In the genomic region with DNA sequence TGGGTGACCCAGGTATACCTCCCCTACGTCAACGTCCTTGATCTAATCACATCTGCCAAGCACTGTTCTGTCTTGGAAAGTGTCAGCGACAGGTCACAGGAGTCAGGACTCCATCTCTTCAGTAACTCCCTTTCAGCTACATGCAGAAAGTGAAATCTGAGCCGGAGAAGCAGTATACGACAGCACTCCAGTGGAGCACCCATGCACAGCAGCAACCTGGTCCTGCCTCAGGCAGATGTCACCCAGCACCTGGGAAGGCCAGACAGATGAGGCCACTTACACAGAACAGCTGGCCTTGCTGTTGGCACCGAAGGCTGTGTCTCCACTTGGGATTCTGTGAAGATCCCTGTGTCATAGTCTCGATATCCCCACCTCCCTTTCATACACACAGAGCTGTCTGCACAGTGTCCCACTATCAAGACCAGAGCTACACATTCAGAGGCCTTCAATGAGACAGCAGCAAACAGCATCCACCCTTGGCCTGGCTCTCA, we compare ENCODE assay signal across 22 mouse cellular contexts.
DNase-seq lines count a peak whose midpoint lies in the region; ATAC-seq and TF ChIP-seq lines count a peak whose summit lies in the region.
"Had no signal": no experiment of that assay in that cellular context is flagged by ENCODE, and none has a peak within 500 bp of the region (broad histone marks: within the 10 kb centered on the region; RNA-seq: fewer than 3 reads in every experiment).

No protein-coding gene starts in this region.

- H3K4me2 ChIP-seq in heart, postnatal 0 days (ENCODE audit: low read depth, low read length): no peak overlapping the region
- H3K4me2 ChIP-seq in myocyte (ENCODE audit: low read depth): peak overlapping the region; percentile 10
- H3K4me2 ChIP-seq: embryonic facial prominence, embryonic 12.5 days; embryonic facial prominence, embryonic 15.5 days; forebrain, embryonic 12.5 days; forebrain, embryonic 15.5 days; heart, embryonic 13.5 days; hindbrain, embryonic 12.5 days; hindbrain, embryonic 15.5 days had no signal

- ATAC-seq in heart, postnatal 0 days (ENCODE audit: insufficient read depth, low read depth): no peak
- ATAC-seq: activated CD4-positive, CD25-positive, alpha-beta regulatory T cell, adult 4 months; forebrain, embryonic 15.5 days; intestine, postnatal 0 days had no signal

- no peak for TF ChIP-seq POLR2A in myocyte (IDR thresholded peaks at IDR 0.05; ENCODE audit: insufficient read length, low read depth)

- peaks cover 57% of the 10 kb centered on the region for H3K4me1 ChIP-seq in heart, postnatal 0 days (ENCODE audit: control insufficient read depth, insufficient read depth)
- H3K4me1 ChIP-seq: forebrain, embryonic 12.5 days had no signal

- TF ChIP-seq CTCF in gastrocnemius, adult 2 months (IDR thresholded peaks at IDR 0.05): no peak
- TF ChIP-seq CTCF in heart, postnatal 0 days (IDR thresholded peaks at IDR 0.05; ENCODE audit: low read depth): no peak

- DNase-seq in gastrocnemius, adult 2 months: peak; percentile 36
- no peak for DNase-seq in gastrocnemius, postnatal 25 days
- no peak for DNase-seq in heart, postnatal 0 days (ENCODE audit: low spot score)
- no peak for DNase-seq in heart, postnatal 25 days (ENCODE audit: low spot score)
- DNase-seq in 3T3-L1 (ENCODE audit: low read depth, low spot score): peak; percentile 7
- DNase-seq: adrenal gland, adult 8-10 months; adrenal gland, postnatal 25 days; cerebellum, adult 18-20 months; cerebellum, adult 9-10 months; cerebellum, postnatal 14 days; gastrocnemius, postnatal 14 days; kidney, adult 8-10 months had no signal

- 60% methylated on average over 7 of the region's 7 CpGs for WGBS in heart, postnatal 0 days

- intact Hi-C loops in gastrocnemius, adult 2 months (cut with DNase I): loop anchor here (1.0 to 5.0 kb wide), 3 partner anchors 22 to 69 kb away; a partner anchor contains a TSS
- intact Hi-C loops in heart, postnatal 25 days (cut with DNase I): loop anchor here (2.0 to 5.0 kb wide), 4 partner anchors 40 to 97 kb away; a partner anchor contains a TSS

- no peaks in the 10 kb centered on the region for H3K27me3 ChIP-seq in heart, postnatal 0 days (ENCODE audit: control insufficient read depth, insufficient read depth, low read length)
- H3K27me3 ChIP-seq in myocyte (ENCODE audit: control insufficient read depth, insufficient read depth, insufficient read length): no peaks in the 10 kb centered on the region
- H3K27me3 ChIP-seq: embryonic facial prominence, embryonic 12.5 days; embryonic facial prominence, embryonic 15.5 days; forebrain, embryonic 12.5 days; forebrain, embryonic 15.5 days; heart, embryonic 13.5 days; hindbrain, embryonic 12.5 days; hindbrain, embryonic 15.5 days had no signal

- no peak overlapping the region for H3K4me3 ChIP-seq in gastrocnemius, adult 2 months
- H3K4me3 ChIP-seq in heart, postnatal 0 days (ENCODE audit: low read depth, low read length): no peak overlapping the region
- no peak overlapping the region for H3K4me3 ChIP-seq in myocyte
- H3K4me3 ChIP-seq: embryonic facial prominence, embryonic 12.5 days; embryonic facial prominence, embryonic 15.5 days; forebrain, embryonic 12.5 days; forebrain, embryonic 15.5 days; heart, embryonic 13.5 days; hindbrain, embryonic 12.5 days; hindbrain, embryonic 15.5 days had no signal

- H3K79me2 ChIP-seq in myocyte (ENCODE audit: control insufficient read depth, insufficient read depth): no peaks in the 10 kb centered on the region

- H3K9me3 ChIP-seq in heart, postnatal 0 days (replicated peaks; ENCODE audit: control insufficient read depth, low read length): no peaks in the 10 kb centered on the region
- H3K9me3 ChIP-seq: embryonic facial prominence, embryonic 12.5 days; embryonic facial prominence, embryonic 15.5 days; forebrain, embryonic 12.5 days; forebrain, embryonic 15.5 days; heart, embryonic 13.5 days; hindbrain, embryonic 12.5 days; hindbrain, embryonic 15.5 days had no signal

- peak overlapping the region; percentile 83 for H3K27ac ChIP-seq in gastrocnemius, adult 2 months
- H3K27ac ChIP-seq in heart, postnatal 0 days (ENCODE audit: low read depth): peak overlapping the region; percentile 43; the same call in 1 of the 2 replicates
- H3K27ac ChIP-seq: embryonic facial prominence, embryonic 12.5 days; embryonic facial prominence, embryonic 15.5 days; forebrain, embryonic 12.5 days; forebrain, embryonic 15.5 days; heart, embryonic 13.5 days; hindbrain, embryonic 12.5 days; hindbrain, embryonic 15.5 days had no signal

- no peak overlapping the region for H3ac ChIP-seq in myocyte (ENCODE audit: control insufficient read depth, insufficient read length)

- TF ChIP-seq EP300 in heart, postnatal 0 days (IDR thresholded peaks at IDR 0.05; ENCODE audit: low read depth): no peak

- no peak overlapping the region for H3K9ac ChIP-seq in heart, postnatal 0 days (replicated peaks; ENCODE audit: low read depth, low read length)
- H3K9ac ChIP-seq: embryonic facial prominence, embryonic 12.5 days; embryonic facial prominence, embryonic 15.5 days; forebrain, embryonic 12.5 days; forebrain, embryonic 15.5 days; heart, embryonic 13.5 days; hindbrain, embryonic 12.5 days; hindbrain, embryonic 15.5 days had no signal

- H3K36me3 ChIP-seq in heart, postnatal 0 days (replicated peaks; ENCODE audit: control insufficient read depth, insufficient read depth, low read length): no peaks in the 10 kb centered on the region
- H3K36me3 ChIP-seq in myocyte (ENCODE audit: control insufficient read depth, insufficient read depth): no peaks in the 10 kb centered on the region
- H3K36me3 ChIP-seq: embryonic facial prominence, embryonic 12.5 days; embryonic facial prominence, embryonic 15.5 days; forebrain, embryonic 12.5 days; forebrain, embryonic 15.5 days; heart, embryonic 13.5 days; hindbrain, embryonic 12.5 days; hindbrain, embryonic 15.5 days had no signal

TF ChIP-seq in myocyte, 11 proteins besides CTCF, POLR2A, EP300 and RAD21:
- no peak for TF ChIP-seq CEBPB (IDR thresholded peaks at IDR 0.05; ENCODE audit: insufficient read depth, poor library complexity, severe bottlenecking)
- no peak for TF ChIP-seq TCF3 (IDR thresholded peaks at IDR 0.05; ENCODE audit: insufficient read length, low read depth)
- TF ChIP-seq REST (IDR thresholded peaks at IDR 0.05; ENCODE audit: insufficient read depth, insufficient read length): no peak

Comparison
In these comparisons a context has a peak if more than half of its experiments do, and no peak if none do; other contexts are left out.
1. DNase-seq: peak in gastrocnemius, adult 2 months (single experiment) and 3T3-L1 (single experiment); none in gastrocnemius, postnatal 25 days (single experiment), heart, postnatal 0 days (single experiment) and heart, postnatal 25 days (single experiment).